Mouse (Mus musculus): ENCODE results near the gene Atp5s. TPM values are rescaled to one million over a fixed set of nuclear protein-coding genes. Genes with fewer than 3 reads are reported as not detected.

Atp5s gene
- polyA plus RNA-seq (2017; shearing (Covaris generic)): 27.7 TPM

DNA sequence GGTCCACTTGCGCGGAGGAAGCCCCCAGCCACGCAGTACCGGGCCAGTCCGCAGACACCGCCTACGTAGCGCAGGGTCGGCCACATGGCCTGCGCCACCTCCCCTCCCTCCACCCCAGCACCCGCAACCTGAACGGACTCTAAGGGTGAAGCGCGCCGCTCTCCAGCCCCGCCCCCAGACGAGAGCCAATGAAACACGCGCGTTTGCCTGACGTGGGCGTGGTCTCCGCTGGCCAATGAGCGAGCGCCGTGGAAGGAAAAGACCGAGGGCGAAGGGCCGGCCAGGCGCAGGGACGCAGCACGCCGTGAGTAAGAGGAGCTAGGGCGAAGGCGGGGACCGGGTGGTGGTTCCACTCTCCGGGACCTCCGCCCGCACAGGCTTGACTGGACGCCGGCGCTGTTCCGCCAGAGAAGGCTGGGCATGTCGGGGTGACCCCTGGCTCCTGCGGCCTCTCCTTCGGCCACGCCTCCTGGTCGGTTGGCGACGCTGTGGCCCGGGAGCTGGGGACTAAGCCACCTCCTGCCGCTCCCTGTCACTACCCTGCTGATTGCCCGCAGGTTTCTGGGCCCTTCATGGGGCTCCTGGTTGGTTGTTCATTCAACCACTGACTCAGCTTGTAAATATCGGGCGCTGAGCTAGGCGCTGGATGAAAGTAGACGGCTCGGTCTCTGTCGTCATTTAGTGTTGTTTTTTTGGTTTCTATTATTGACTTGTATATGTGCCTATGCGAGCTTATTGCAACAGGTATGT, at the start of gene Atp5s, which contains the start of gene L2hgdh:
Gene Atp5s (plus strand): TSS at position 240 of the 750 bp plus-strand sequence.
Gene L2hgdh (minus strand): TSS at position 163 of the 750 bp plus-strand sequence.

DNA sequence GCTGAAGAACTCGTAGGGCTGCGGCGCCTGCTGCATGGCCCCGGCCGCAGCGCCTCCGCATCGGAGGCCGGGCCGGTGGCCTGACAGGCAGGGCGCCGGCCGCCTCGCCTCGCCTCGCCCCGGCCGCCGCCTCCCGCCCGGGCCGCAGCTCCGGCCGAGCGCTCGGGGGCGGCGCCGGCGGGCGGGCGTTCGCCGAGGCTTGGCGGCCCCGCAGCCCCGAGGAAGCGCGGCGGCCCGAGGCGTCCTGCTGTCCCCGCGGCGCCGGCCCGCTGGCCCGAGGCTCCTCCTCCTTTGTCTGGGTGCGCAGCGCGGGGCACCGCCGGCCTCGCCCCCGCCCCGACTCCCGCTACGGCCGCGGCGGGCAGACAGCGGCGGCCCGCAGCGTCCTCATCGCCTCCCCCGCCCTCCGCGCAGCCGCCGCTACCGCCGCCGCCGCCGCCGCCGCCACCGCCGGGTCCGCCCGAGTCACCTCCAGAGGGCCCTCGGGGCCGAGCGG, 43.1 kb upstream of the Atp5s start, which contains the start of gene Sos2:
Gene Sos2 (minus strand): TSS at position 287 of the 496 bp plus-strand sequence.

DNA sequence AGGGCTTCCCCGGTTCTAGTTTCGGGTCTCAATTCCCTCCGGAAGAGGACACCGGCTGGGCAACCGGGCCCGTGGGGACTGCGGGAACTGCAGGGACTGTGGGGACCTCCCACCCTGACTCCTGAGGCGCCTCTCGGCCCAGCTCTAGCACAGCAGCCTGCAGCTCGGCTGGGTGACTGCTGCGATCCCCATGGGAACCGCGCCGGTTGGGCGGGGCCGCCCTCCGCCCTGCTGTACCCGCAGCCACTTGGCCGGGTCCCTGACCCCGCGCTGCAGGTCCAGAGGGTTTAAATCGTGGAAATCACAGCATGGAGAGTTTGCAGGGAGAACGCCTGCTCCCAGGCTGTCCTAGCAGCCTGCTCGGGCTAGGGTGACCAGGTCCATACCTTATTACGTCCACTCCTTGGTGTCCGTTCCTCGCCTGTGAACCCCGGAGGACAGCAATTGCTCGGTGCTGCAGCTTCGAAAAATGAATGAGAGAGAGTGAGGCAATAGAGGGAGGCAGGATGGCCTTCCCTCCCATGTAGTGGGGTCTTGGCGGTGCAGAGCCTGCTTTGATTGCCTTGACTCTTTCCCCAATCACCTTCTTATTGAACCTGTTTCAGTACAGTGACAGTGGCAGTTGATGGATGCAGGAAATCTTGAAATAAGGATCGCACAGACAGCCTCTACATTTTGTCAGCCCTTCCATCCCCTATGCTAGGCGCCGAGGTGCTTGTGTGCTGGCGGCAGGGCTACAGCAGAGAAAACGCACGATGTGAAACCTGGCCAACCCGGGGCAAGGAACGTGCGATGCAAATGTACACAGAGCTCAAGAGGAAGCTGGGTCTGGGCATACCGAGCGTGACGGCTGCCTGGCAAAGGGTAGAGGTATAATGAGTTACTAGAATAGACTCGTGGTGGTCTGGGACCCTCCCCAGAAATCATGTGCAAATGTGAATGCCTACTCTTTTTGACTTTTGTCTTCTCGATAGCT, 66.1 kb downstream of the Atp5s start, which contains the start of gene Cdkl1:
Gene Cdkl1 (minus strand): TSS at position 738 of the 976 bp plus-strand sequence.

Other genes with a start within 250 kb of the Atp5s start
- 5.3 TPM for gene Vcpkmt, start 141.9 kb upstream of the Atp5s start, polyA plus RNA-seq (2017; shearing (Covaris generic))
- gene Sos2, start 43.1 kb upstream of the Atp5s start, polyA plus RNA-seq (2017; shearing (Covaris generic)): 16.9 TPM
- 7.1 TPM for gene L2hgdh, start 77 bp upstream of the Atp5s start, polyA plus RNA-seq (2017; shearing (Covaris generic))
- gene Cdkl1, start 66.3 kb downstream of the Atp5s start, polyA plus RNA-seq (2017; shearing (Covaris generic)): not detected
- gene Atl1, start 167.7 kb downstream of the Atp5s start, polyA plus RNA-seq (2017; shearing (Covaris generic)): 0.75 TPM
- gene Map4k5, start 168.2 kb downstream of the Atp5s start, polyA plus RNA-seq (2017; shearing (Covaris generic)): 11.5 TPM

All from CD4-positive, CD25-positive, alpha-beta regulatory T cell (primary cell).